Mouse (Mus musculus) layer of hippocampus, adult 2 months (tissue): ENCODE data around the gene Nefh. TPM values are rescaled to one million over a fixed set of nuclear protein-coding genes. Genes with fewer than 3 reads are reported as not detected.
A peak's percentile ranks its signal among the peaks of the same experiment; 100 is the strongest.

Experiments
- DNase-seq, 2 experiments: peaks; one replicate each; pipeline ENCODE4 v3.0.0; 2022; ENCODE audit warnings: low spot score in 2 of 2
- H3K27ac ChIP-seq: fragments of 200-600 bp; 2 replicates; pipeline ENCODE4 v1.8.1; 2022
- H3K4me3 ChIP-seq: fragments of 200-600 bp; 2 replicates; pipeline ENCODE4 v1.8.1; 2022; ENCODE audit warnings: mild to moderate bottlenecking
- CTCF ChIP-seq: fragments of 200-600 bp; conservative IDR thresholded peaks from 2 replicates; pipeline ENCODE4 v1.8.1; 2022; ENCODE audit warnings: antibody characterized with exemption, mild to moderate bottlenecking, moderate library complexity
- total RNA-seq, 2 experiments: library from RNA; stranded (reverse); gene quantifications; 2 replicates each; pipeline ENCODE4 v1.2.3; 2021

The Nefh gene
- total RNA-seq, 2 experiments from 2014 or later, result 37.2 to 38.0 TPM

DNA sequence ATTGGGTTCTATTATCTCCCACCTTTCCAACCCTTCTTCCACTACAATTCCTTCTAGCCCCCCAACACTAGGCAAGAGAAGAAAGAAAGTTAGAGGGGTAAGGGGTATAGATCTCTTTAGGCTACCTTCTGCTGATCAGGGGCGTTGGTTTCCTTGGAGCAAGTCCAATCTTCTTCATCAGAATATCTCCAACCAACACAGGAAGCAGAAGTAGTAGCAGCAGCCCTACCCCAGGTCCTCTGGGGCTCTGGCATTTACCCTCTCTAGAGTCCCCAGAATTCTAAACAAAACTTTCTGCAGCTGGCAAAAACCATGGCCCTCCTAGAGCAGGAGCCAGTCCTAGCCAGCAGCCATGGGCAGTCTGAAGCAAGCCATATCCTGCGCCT lies 26.0 kb upstream of the Nefh start:
- no peak overlapping the region for H3K4me3 ChIP-seq
- DNase-seq, result no peak
- no peak overlapping the region for H3K27ac ChIP-seq
- TF ChIP-seq CTCF, result no peak

DNA sequence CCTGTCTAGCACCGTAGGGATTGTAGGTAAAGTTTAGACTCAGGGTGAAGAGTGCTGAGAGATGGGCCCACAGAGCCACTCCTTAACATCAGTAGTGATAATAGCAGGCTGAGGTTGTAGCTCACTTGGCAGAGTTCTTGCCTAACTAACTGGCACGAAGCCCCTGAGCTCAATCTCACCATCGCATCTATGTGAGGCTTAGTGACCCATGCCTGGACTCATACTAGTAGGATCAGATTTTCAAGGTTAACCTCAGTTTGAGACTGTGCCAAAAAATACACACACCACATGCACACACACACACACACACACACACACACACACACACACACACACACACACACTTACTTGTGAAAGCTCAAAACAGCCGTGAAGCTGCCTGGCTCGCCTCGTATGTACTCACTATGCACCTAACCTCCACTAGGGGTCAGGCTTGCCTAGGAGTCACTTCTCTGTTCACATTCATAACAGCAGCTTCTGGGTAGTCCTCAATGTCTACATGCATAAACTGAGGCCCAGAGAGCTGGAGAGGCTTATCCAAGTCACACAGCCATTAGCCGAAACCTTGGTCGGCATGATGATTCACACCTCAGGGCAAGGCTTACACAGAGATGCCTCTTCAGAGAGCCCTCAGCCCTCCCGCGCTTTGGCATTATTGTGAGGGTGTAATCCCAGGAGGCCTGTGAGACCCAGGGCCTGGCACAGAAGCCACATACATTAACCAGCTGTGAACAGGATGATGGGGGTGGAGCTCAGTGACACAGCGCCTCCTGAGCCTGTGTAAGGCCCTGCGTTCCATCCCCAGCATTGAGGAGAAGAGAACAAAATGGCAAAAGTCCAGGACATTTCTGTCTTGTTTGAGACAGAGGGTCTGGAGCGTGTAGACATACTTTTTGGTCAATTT lies 25.4 kb upstream of the Nefh start:
- Histone ChIP-seq H3K27ac (no peak overlapping the region), H3K4me3 (no peak overlapping the region)
- TF ChIP-seq CTCF, result peak; percentile 83
- peak; percentile 46 to 62 for DNase-seq

- H3K27ac ChIP-seq, result no peak overlapping the region
- DNase-seq, result no peak
- no peak for TF ChIP-seq CTCF
- H3K4me3 ChIP-seq, result no peak overlapping the region
Observed at GRCm38 (mm10) chr11:4968376-4968775, 20.5 kb upstream of the Nefh start.

DNA sequence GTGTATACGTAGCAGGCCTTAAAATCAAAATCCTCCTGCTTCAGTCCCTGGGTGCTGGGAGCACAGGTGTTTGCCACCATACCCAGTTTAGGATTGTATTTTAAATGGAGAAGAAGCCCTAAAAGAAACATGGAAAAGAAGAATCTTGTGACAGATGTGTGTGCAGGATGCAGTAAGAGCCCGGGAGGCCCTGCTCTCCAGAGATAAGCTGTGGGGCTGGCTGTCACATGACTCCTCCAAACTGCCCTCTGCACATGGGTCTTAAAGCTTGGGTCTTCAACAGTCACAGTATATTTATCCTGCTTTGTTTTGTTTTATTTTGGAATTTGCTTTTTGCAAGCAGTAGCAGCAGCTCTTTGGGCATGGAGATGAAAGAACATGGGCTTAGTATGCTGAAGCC lies 19.7 kb upstream of the Nefh start:
- no peak overlapping the region for H3K27ac ChIP-seq
- H3K4me3 ChIP-seq, result no peak overlapping the region
- DNase-seq, result no peak
- TF ChIP-seq CTCF, result no peak

- Histone ChIP-seq H3K27ac (no peak overlapping the region), H3K4me3 (no peak overlapping the region)
- DNase-seq, result no peak
- TF ChIP-seq CTCF, result no peak
Observed at GRCm38 (mm10) chr11:4966888-4967287, 19.0 kb upstream of the Nefh start.

DNA sequence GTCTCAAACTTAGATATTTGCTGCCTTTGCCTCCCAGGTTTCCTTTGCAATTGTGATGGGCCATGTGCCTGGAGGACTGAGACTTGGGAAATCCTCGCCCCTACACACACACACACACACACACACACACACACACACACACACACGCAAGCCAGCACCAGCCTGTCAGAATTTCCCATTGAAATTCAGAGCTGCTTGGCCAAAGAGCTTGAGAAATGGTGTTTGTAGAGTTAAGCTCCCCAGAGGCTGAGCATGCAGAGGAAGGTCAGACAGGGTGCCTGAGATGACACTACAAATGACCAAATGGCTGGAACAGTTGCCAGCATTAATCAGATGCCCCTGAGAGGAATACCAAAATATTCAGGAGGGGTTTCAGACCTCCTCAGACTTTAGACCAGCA lies 18.5 kb upstream of the Nefh start:
- TF ChIP-seq CTCF, result no peak
- DNase-seq, result no peak

GRCm38 (mm10) chr11:4963099-4963808 lies 15.4 kb upstream of the Nefh start:
- no peak overlapping the region for H3K27ac ChIP-seq
- H3K4me3 ChIP-seq, result no peak overlapping the region
- no peak for DNase-seq
- TF ChIP-seq CTCF, result no peak

More for the DNA sequence above, 18.5 kb upstream of the Nefh start:
- no peak overlapping the region for H3K4me3 ChIP-seq
- no peak overlapping the region for H3K27ac ChIP-seq

- H3K4me3 ChIP-seq, result no peak overlapping the region
- DNase-seq, result no peak
- no peak overlapping the region; the same call in 1 of the 2 replicates for H3K27ac ChIP-seq
- TF ChIP-seq CTCF, result no peak
Observed at GRCm38 (mm10) chr11:4953918-4954317, 6.1 kb upstream of the Nefh start.

GRCm38 (mm10) chr11:4953401-4953800 lies 5.5 kb upstream of the Nefh start:
- no peak for TF ChIP-seq CTCF

GRCm38 (mm10) chr11:4949256-4950044 lies 1.6 kb upstream of the Nefh start:
- Histone ChIP-seq H3K4me3 (peak overlapping the region; percentile 73), H3K27ac (peak overlapping the region; percentile 93)
- TF ChIP-seq CTCF, result peak; percentile 7; the same call in 1 of the 2 replicates
- DNase-seq, result no peak

More at GRCm38 (mm10) chr11:4953401-4953800, 5.5 kb upstream of the Nefh start:
- H3K27ac ChIP-seq, result no peak overlapping the region
- DNase-seq, result no peak
- H3K4me3 ChIP-seq, result no peak overlapping the region

- TF ChIP-seq CTCF, result no peak
- no peak for DNase-seq
- peak overlapping the region; percentile 73 for H3K4me3 ChIP-seq
- peak overlapping the region; percentile 93 for H3K27ac ChIP-seq
Observed at GRCm38 (mm10) chr11:4948792-4949191, 928 bp upstream of the Nefh start.

DNA sequence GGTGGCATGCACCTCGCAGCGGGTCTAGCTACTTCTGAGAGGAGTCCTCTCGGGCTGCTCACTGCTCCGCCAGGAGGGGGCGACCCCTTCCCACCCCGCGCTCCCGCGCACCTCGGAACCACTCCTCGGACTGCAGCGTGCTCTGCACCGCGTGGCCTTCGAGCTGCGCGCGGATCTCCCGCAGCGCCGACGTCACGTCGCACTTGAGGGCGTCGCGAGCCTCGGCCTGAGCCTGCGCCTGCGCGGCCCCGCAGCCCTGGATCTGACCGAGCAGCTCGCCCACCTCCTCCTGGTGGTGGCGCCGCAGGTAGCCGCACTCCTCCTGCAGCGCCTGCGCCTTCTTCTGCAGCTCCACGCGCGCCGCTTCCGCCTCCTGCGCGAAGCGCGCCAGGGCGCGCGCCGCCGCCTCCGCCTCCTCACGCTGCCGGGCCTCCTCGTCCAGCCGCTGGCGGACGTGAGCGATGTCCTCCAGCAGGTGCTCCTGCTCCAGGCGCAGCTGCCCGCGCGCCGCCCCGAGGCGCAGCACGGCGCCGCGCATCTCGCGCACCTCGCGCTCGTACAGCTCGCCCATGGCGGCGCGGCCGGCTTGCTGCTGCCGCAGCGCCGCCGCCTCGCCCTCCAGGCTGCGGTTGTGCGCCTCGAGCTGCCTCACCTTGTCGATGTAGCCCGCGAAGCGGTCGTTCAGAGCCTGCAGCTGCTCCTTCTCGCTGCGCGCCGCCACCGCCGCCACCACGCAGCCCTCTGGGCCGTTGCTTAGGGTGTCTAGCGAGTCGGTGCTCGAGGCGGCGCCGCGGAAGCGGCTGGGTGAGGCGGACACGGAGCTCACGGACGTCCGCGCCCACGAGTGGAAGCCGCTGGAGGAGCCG lies 684 bp downstream of the Nefh start:
- Histone ChIP-seq H3K4me3 (peak overlapping the region; percentile 73), H3K27ac (peak overlapping the region; percentile 93)
- peak; percentile 77 to 89 for DNase-seq
- TF ChIP-seq CTCF, result peak; percentile 57
